Mouse (Mus musculus): ENCODE data around the gene Celf1.

DNA sequence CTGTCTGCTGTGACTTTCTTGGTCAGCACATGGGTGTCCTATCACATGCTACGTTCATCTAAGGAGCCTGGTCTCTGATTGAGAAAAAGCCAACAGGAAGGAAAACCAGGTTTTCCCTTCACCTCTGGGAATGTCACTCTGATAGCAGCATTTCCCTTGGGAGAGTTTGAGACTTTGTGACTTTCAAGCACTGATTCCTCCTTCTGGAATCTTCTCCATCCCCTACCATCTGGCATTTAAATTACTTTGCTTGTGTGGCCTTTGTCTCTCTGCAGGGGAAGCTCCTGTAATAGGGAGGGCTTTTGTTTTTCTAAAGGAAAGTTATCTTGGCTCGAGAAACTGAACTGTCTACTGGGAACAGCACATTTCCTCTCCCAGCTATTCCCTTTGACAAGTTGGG, 82.9 kb downstream of the Celf1 start:
- no peak for TF ChIP-seq EP300 (IDR thresholded peaks at IDR 0.05; ENCODE audit: low read depth)
- TF ChIP-seq CTCF (IDR thresholded peaks at IDR 0.05; ENCODE audit: low read depth) = no peak
